Mouse (Mus musculus) myocyte (in vitro differentiated cells): Measurements from ENCODE around the gene Lgi1. TPM values are rescaled to one million over a fixed set of nuclear protein-coding genes. Genes with fewer than 3 reads are reported as not detected.

Experiments used
- H3K27me3 ChIP-seq: one replicate; pipeline ENCODE4 v1.6.1; 2011; ENCODE audit not compliant: control insufficient read depth, insufficient read depth, insufficient read length
- H3K36me3 ChIP-seq: one replicate; pipeline ENCODE4 v1.6.1; 2011; ENCODE audit not compliant: control insufficient read depth, insufficient read depth
- H3K4me2 ChIP-seq: one replicate; pipeline ENCODE4 v1.6.1; 2011; ENCODE audit warnings: low read depth, control low read depth
- H3K4me3 ChIP-seq: one replicate; pipeline ENCODE4 v1.5.1; 2011; ENCODE audit warnings: mild to moderate bottlenecking, control low read depth, moderate library complexity
- H3K79me2 ChIP-seq: one replicate; pipeline ENCODE4 v1.6.1; 2011; ENCODE audit not compliant: control insufficient read depth, insufficient read depth
- H3ac ChIP-seq: one replicate; pipeline ENCODE4 v1.6.1; 2011; ENCODE audit not compliant: control insufficient read depth, insufficient read length
- CEBPB ChIP-seq: IDR thresholded peaks from 2 replicates; pipeline ENCODE4 v1.6.1; 2011; ENCODE audit warnings: mild to moderate bottlenecking, moderate library complexity; ENCODE audit not compliant: poor library complexity, insufficient read depth, severe bottlenecking
- E2F4 ChIP-seq: IDR thresholded peaks from one replicate; pipeline ENCODE4 v1.6.1; 2011; ENCODE audit warnings: mild to moderate bottlenecking, control low read depth, moderate library complexity; ENCODE audit not compliant: insufficient read depth
- MAX ChIP-seq: IDR thresholded peaks from one replicate; pipeline ENCODE4 v1.6.1; 2011; ENCODE audit warnings: low read depth, mild to moderate bottlenecking, control low read depth
- MYOD1 ChIP-seq, 3 experiments: IDR thresholded peaks; one replicate each; pipeline ENCODE4 v1.6.1; 2011; ENCODE audit warnings: control low read depth in 2 of 3, low read depth in 2 of 3, mild to moderate bottlenecking in 2 of 3, moderate library complexity in 1 of 3; ENCODE audit not compliant: insufficient read length in 2 of 3, control insufficient read depth in 1 of 3
- MYOG ChIP-seq, 3 experiments: IDR thresholded peaks; one replicate each; pipeline ENCODE4 v1.6.1; 2011; ENCODE audit warnings: control low read depth in 2 of 3, low read depth in 2 of 3, mild to moderate bottlenecking in 2 of 3; ENCODE audit not compliant: insufficient read length in 2 of 3, control insufficient read depth in 1 of 3, insufficient read depth in 1 of 3
- POLR2A ChIP-seq: IDR thresholded peaks from one replicate; pipeline ENCODE4 v1.6.1; 2011; ENCODE audit warnings: low read depth, mild to moderate bottlenecking, control low read depth, moderate library complexity; ENCODE audit not compliant: insufficient read length
- POLR2AphosphoS2 ChIP-seq: IDR thresholded peaks from one replicate; pipeline ENCODE4 v1.6.1; 2011; ENCODE audit warnings: low read depth, control low read depth; ENCODE audit not compliant: insufficient read length
- REST ChIP-seq: IDR thresholded peaks from one replicate; pipeline ENCODE4 v1.6.1; 2011; ENCODE audit warnings: mild to moderate bottlenecking, control low read depth, moderate library complexity; ENCODE audit not compliant: insufficient read depth, insufficient read length
- SRF ChIP-seq: IDR thresholded peaks from one replicate; pipeline ENCODE4 v1.6.1; 2011; ENCODE audit warnings: low read depth; ENCODE audit not compliant: control insufficient read depth, insufficient read length
- TCF12 ChIP-seq: IDR thresholded peaks from one replicate; pipeline ENCODE4 v1.6.1; 2011; ENCODE audit warnings: mild to moderate bottlenecking, control low read depth; ENCODE audit not compliant: poor library complexity, insufficient read depth, severe bottlenecking
- TCF3 ChIP-seq: IDR thresholded peaks from one replicate; pipeline ENCODE4 v1.6.1; 2011; ENCODE audit warnings: low read depth, control low read depth; ENCODE audit not compliant: insufficient read length
- USF1 ChIP-seq: IDR thresholded peaks from one replicate; pipeline ENCODE4 v1.6.1; 2011; ENCODE audit warnings: low read depth, mild to moderate bottlenecking, control low read depth, moderate library complexity
- polyA plus RNA-seq: library from polyadenylated mRNA; unstranded; fragments of >200 nt; fragmentation: generic; extraction: Trizol; gene quantifications from one replicate; pipeline ENCODE4 v1.2.1, GENCODE M21; 2012; ENCODE audit warnings: missing spikeins

The Lgi1 gene
- not detected for polyA plus RNA-seq

DNA sequence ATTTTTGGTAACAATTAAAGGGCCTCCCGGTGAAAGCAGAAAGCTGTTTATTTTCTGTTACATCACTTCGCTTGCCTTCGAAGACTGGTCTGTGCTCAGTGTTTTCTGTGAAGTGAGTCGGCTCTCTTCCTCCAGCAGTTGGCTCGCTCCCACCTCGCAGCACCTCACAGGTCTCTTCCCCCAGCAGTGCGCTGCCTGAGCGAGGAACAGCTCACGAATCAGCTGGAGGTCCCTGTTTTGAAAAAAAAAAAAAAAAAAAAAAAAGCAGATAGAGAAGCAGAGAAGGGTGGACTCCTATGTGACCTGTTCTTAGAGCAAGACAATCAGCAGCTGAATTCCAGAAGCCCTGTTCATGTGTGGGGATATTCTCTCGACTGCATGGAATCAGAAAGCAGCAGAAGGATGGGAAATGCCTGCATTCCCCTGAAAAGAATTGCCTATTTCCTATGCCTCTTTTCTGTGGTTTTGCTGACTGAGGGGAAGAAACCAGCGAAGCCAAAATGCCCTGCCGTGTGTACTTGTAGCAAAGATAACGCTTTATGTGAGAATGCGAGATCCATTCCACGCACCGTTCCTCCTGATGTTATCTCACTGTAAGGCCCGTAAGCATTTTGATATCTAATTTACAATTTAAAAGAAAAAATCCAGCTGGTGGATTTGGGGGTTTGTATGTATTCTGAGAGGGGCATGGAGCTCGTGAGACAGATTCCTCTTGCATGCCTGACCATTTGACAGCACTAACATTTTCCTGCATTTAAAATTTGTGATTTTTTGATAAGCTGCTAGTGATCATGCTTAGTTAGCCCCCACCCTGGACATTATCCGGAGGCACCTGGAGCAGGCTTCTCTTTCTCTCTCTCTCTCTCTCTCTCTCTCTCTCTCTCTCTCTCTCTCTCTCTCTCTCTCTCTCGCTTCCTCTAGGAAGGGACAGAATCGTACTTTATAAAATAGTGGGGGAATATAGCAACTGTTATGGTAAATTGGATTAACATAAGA lies at the start of gene Lgi1:
Gene Lgi1 (plus strand): TSS at position 32 of the 996 bp plus-strand sequence.
- no peak within 1 kb of the TSS for H3K4me2 ChIP-seq
- TF ChIP-seq CEBPB (no peak), TCF3 (no peak), E2F4 (no peak), POLR2A (no peak), USF1 (no peak), SRF (no peak), MYOD1 (IDR thresholded peaks at IDR 0.05; ENCODE audit: control insufficient read depth in 1 of 3, insufficient read length in 2 of 3, low read depth in 2 of 3) (no peak), REST (no peak), MAX (no peak), POLR2AphosphoS2 (no peak), TCF12 (no peak), MYOG (IDR thresholded peaks at IDR 0.05; ENCODE audit: control insufficient read depth in 1 of 3, insufficient read depth in 1 of 3, insufficient read length in 2 of 3, low read depth in 2 of 3) (no peak)
- no peaks in the 10 kb centered on the region for H3K79me2 ChIP-seq
- no peak within 1 kb of the TSS for H3ac ChIP-seq
- H3K4me3 ChIP-seq, result no peak within 1 kb of the TSS
- no peaks in the 10 kb centered on the region for H3K36me3 ChIP-seq
- H3K27me3 ChIP-seq, result peaks cover 23% of the 10 kb centered on the region

GRCm38 (mm10) chr19:38217696-38218095 lies 46.6 kb upstream of the Lgi1 start:
- H3K79me2 ChIP-seq, result no peaks in the 10 kb centered on the region
- H3K4me2 ChIP-seq, result no peak overlapping the region
- no peak overlapping the region for H3ac ChIP-seq
- TF ChIP-seq USF1, result no peak
- no peak for TF ChIP-seq MYOG (IDR thresholded peaks at IDR 0.05; ENCODE audit: control insufficient read depth in 1 of 3, insufficient read depth in 1 of 3, insufficient read length in 2 of 3, low read depth in 2 of 3)
- TF ChIP-seq CEBPB, result no peak
- TF ChIP-seq POLR2A, result no peak
- no peak for TF ChIP-seq MAX
- no peak for TF ChIP-seq TCF3
- no peaks in the 10 kb centered on the region for H3K36me3 ChIP-seq
- no peaks in the 10 kb centered on the region for H3K27me3 ChIP-seq
- no peak overlapping the region for H3K4me3 ChIP-seq

GRCm38 (mm10) chr19:38223356-38223904 lies 40.9 kb upstream of the Lgi1 start:
- Histone ChIP-seq H3ac (peak overlapping the region; percentile 19), H3K4me3 (peak overlapping the region; percentile 51), H3K4me2 (peak overlapping the region; percentile 82), H3K36me3 (no peaks in the 10 kb centered on the region), H3K27me3 (no peaks in the 10 kb centered on the region), H3K79me2 (no peaks in the 10 kb centered on the region)
- no peak for TF ChIP-seq TCF12

- peak within 1 kb of the TSS; percentile 51 for H3K4me3 ChIP-seq
- peak within 1 kb of the TSS; percentile 97 for H3K4me2 ChIP-seq
- H3K79me2 ChIP-seq, result no peaks in the 10 kb centered on the region
- no peak for TF ChIP-seq USF1
- peak in 2 of 3 experiments; percentile 40 to 71 for TF ChIP-seq MYOD1 (IDR thresholded peaks at IDR 0.05; ENCODE audit: control insufficient read depth in 1 of 3, insufficient read length in 2 of 3, low read depth in 2 of 3)
- TF ChIP-seq POLR2A, result peak; percentile 98
- TF ChIP-seq POLR2AphosphoS2, result peak; percentile 95
- TF ChIP-seq E2F4, result peak; percentile 63
- no peak for TF ChIP-seq CEBPB
- TF ChIP-seq TCF3, result peak; percentile 19
- TF ChIP-seq MYOG (IDR thresholded peaks at IDR 0.05; ENCODE audit: control insufficient read depth in 1 of 3, insufficient read depth in 1 of 3, insufficient read length in 2 of 3, low read depth in 2 of 3), result peak in 2 of 3 experiments; percentile 66 to 82
- H3K36me3 ChIP-seq, result no peaks in the 10 kb centered on the region
- H3K27me3 ChIP-seq, result no peaks in the 10 kb centered on the region
- H3ac ChIP-seq, result peak within 1 kb of the TSS; percentile 19
Measured at GRCm38 (mm10) chr19:38223905-38224684, 40.2 kb upstream of the Lgi1 start, which contains the start of gene Fra10ac1. Gene Fra10ac1, minus strand, starts transcription at chr19:38224156.

DNA sequence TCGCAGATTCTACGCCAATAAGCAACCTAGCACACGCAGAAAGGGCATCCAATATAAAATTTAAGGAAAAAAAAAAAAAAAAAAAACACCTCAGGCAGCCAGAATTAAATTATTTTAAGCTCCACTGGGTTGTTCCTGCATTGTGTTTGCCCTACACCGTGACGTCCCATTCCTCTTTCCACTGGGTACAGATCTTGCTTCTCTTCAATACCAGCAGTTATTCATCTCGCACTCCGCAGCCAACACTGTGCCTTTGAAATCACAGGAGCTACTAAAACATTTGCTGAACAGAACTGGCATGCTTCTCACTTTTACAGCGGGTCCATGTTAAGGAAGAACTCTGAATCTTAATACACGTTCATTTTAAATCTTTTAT lies 39.7 kb upstream of the Lgi1 start:
- peak overlapping the region; percentile 97 for H3K4me2 ChIP-seq
- no peaks in the 10 kb centered on the region for H3K27me3 ChIP-seq
- H3K4me3 ChIP-seq, result peak overlapping the region; percentile 51
- H3ac ChIP-seq, result no peak overlapping the region
- H3K36me3 ChIP-seq, result no peaks in the 10 kb centered on the region
- no peaks in the 10 kb centered on the region for H3K79me2 ChIP-seq
- no peak for TF ChIP-seq POLR2A
- no peak for TF ChIP-seq SRF
- no peak for TF ChIP-seq E2F4
- TF ChIP-seq MYOG (IDR thresholded peaks at IDR 0.05; ENCODE audit: control insufficient read depth in 1 of 3, insufficient read depth in 1 of 3, insufficient read length in 2 of 3, low read depth in 2 of 3), result no peak
- TF ChIP-seq CEBPB, result no peak
- no peak for TF ChIP-seq MAX
- no peak for TF ChIP-seq TCF3
- TF ChIP-seq POLR2AphosphoS2, result no peak
- TF ChIP-seq USF1, result no peak
- no peak for TF ChIP-seq MYOD1 (IDR thresholded peaks at IDR 0.05; ENCODE audit: control insufficient read depth in 1 of 3, insufficient read length in 2 of 3, low read depth in 2 of 3)
- TF ChIP-seq TCF12, result no peak
- TF ChIP-seq REST, result no peak
